ENCODE assay signal across 8 mouse cellular contexts in genomic region chr8:123805209-123805717, GRCm38 (mm10). TPM values are rescaled to one million over a fixed set of nuclear protein-coding genes. Genes with fewer than 3 reads are reported as not detected.
DNase-seq lines count a peak whose midpoint lies in the region; ATAC-seq and TF ChIP-seq lines count a peak whose summit lies in the region.

No protein-coding gene starts in this region.

- H3K27ac ChIP-seq in heart, embryonic 16.5 days (ENCODE audit: low read length), result no peak overlapping the region; the same call in 1 of the 2 replicates
- H3K27ac ChIP-seq in forebrain, embryonic 16.5 days (ENCODE audit: low read length), result peak overlapping the region; percentile 65
- peak overlapping the region; percentile 80 for H3K27ac ChIP-seq in liver, postnatal 0 days (ENCODE audit: low read depth)

- peaks cover 2% of the 10 kb centered on the region; the same call in 1 of the 2 replicates for H3K9me3 ChIP-seq in heart, embryonic 16.5 days (replicated peaks; ENCODE audit: control insufficient read depth, low read length)
- peaks cover 2% of the 10 kb centered on the region for H3K9me3 ChIP-seq in G1E (replicated peaks)
- no peaks in the 10 kb centered on the region for H3K9me3 ChIP-seq in forebrain, embryonic 16.5 days (ENCODE audit: control insufficient read depth, low read length)
- no peaks in the 10 kb centered on the region for H3K9me3 ChIP-seq in liver, postnatal 0 days (ENCODE audit: low read length)

- TF ChIP-seq EP300 in liver, postnatal 0 days (IDR thresholded peaks at IDR 0.05; ENCODE audit: low read depth), result no peak

- H3K9ac ChIP-seq in heart, embryonic 16.5 days (ENCODE audit: low read length), result peak overlapping the region; percentile 84
- H3K9ac ChIP-seq in forebrain, embryonic 16.5 days (replicated peaks; ENCODE audit: low read depth, low read length), result peak overlapping the region; percentile 87
- peak overlapping the region; percentile 85 for H3K9ac ChIP-seq in liver, postnatal 0 days (replicated peaks)

- ATAC-seq in heart, embryonic 16.5 days (replicated peaks; ENCODE audit: extremely low read depth, insufficient read depth, low FRiP score), result no peak; the same call in 1 of the 2 replicates
- no peak for ATAC-seq in G1E (ENCODE audit: extremely low read depth, insufficient number of reproducible peaks, low FRiP score, poor library complexity, severe bottlenecking)
- peak; percentile 21 for ATAC-seq in forebrain, embryonic 16.5 days
- ATAC-seq in liver, postnatal 0 days, result peak; percentile 8; the same call in 1 of the 2 replicates

- peak overlapping the region; percentile 65 for H3K4me2 ChIP-seq in heart, embryonic 16.5 days (ENCODE audit: low read depth, low read length)
- H3K4me2 ChIP-seq in forebrain, embryonic 16.5 days (ENCODE audit: low read length), result peak overlapping the region; percentile 84
- H3K4me2 ChIP-seq in liver, postnatal 0 days (ENCODE audit: low read depth, low read length), result peak overlapping the region; percentile 83

- DNase-seq in heart, postnatal 25 days (ENCODE audit: low spot score), result no peak
- DNase-seq in G1E (ENCODE audit: low spot score), result no peak
- no peak for DNase-seq in liver, postnatal 0 days
- no peak for DNase-seq in cerebellum, adult 11 months
- DNase-seq in left cerebral cortex, postnatal 4 days, result no peak
- no peak for DNase-seq in cerebellum, postnatal 10 days

- intact Hi-C loops in heart, postnatal 25 days (cut with DNase I), result no loop called here
- intact Hi-C loops in left cerebral cortex, postnatal 4 days (cut with DNase I), result no loop called here

- no peak for TF ChIP-seq CTCF in G1E (IDR thresholded peaks at IDR 0.05; ENCODE audit: low read depth, low read length)
- no peak for TF ChIP-seq CTCF in liver, postnatal 0 days (IDR thresholded peaks at IDR 0.05; ENCODE audit: low read depth)

- peaks cover 17% of the 10 kb centered on the region for H3K4me1 ChIP-seq in heart, embryonic 16.5 days (ENCODE audit: control insufficient read depth, insufficient read depth, low read length)
- H3K4me1 ChIP-seq in G1E (ENCODE audit: insufficient read depth, low read depth, low read length), result no peaks in the 10 kb centered on the region
- peaks cover 27% of the 10 kb centered on the region for H3K4me1 ChIP-seq in forebrain, embryonic 16.5 days (replicated peaks; ENCODE audit: control insufficient read depth, insufficient read depth, low read length)
- peaks cover 24% of the 10 kb centered on the region for H3K4me1 ChIP-seq in liver, postnatal 0 days (ENCODE audit: insufficient read depth)

- H3K27me3 ChIP-seq in heart, embryonic 16.5 days (ENCODE audit: control insufficient read depth, insufficient read depth, low read length), result no peaks in the 10 kb centered on the region
- peaks cover 19% of the 10 kb centered on the region; the same call in 1 of the 2 replicates for H3K27me3 ChIP-seq in G1E (ENCODE audit: insufficient read depth, low read length)
- H3K27me3 ChIP-seq in forebrain, embryonic 16.5 days (replicated peaks; ENCODE audit: control insufficient read depth, insufficient read depth, low read length), result no peaks in the 10 kb centered on the region
- H3K27me3 ChIP-seq in liver, postnatal 0 days (ENCODE audit: insufficient read depth, low read length), result no peaks in the 10 kb centered on the region

- WGBS in heart, embryonic 16.5 days, result 23% methylated on average over 15 of the region's 15 CpGs
- 13% methylated on average over 15 of the region's 15 CpGs for WGBS in forebrain, embryonic 16.5 days
- 22% methylated on average over 15 of the region's 15 CpGs for whole genome bisulfite sequencing in liver, postnatal 0 days (ENCODE audit: insufficient replicate concordance)

- no peaks in the 10 kb centered on the region for H3K36me3 ChIP-seq in heart, embryonic 16.5 days (ENCODE audit: control insufficient read depth, insufficient read depth)
- peaks cover 7% of the 10 kb centered on the region for H3K36me3 ChIP-seq in G1E (replicated peaks)
- no peaks in the 10 kb centered on the region for H3K36me3 ChIP-seq in forebrain, embryonic 16.5 days (ENCODE audit: control insufficient read depth, insufficient read depth)
- H3K36me3 ChIP-seq in liver, postnatal 0 days (replicated peaks; ENCODE audit: insufficient read depth, low read length), result no peaks in the 10 kb centered on the region

- H3K4me3 ChIP-seq in heart, embryonic 16.5 days (ENCODE audit: low read length), result peak overlapping the region; percentile 67
- peak overlapping the region; percentile 65; the same call in 1 of the 2 replicates for H3K4me3 ChIP-seq in G1E (ENCODE audit: low read depth, low read length)
- peak overlapping the region; percentile 80 for H3K4me3 ChIP-seq in forebrain, embryonic 16.5 days (replicated peaks; ENCODE audit: low read length)
- peak overlapping the region; percentile 79 for H3K4me3 ChIP-seq in liver, postnatal 0 days (ENCODE audit: low read depth, low read length)

RNA-seq across cellular contexts. Expression of gene Rab4a, which starts 0.5 kb away (rescaled TPM):
- polyA plus RNA-seq in heart, embryonic 16.5 days (2015; fragmentation: Nextera tagmentation; extraction: Ambion mirVana), result 28.6 and 32.2 TPM in 2 replicates
- total RNA-seq in heart, postnatal 25 days (2021), result 1 to 10 TPM; 8.2 to 8.7 TPM
- total RNA-seq in G1E (2014; fragmentation: Nextera tagmentation) (not detected in 2 replicates), G1E (2017) (4.0 and 5.3 TPM in 2 replicates)
- polyA plus RNA-seq in G1E (2012), result 1.2 and 1.7 TPM in 2 replicates
- polyA plus RNA-seq in forebrain, embryonic 16.5 days (2015; fragmentation: Nextera tagmentation; extraction: Ambion mirVana), result 82.6 and 83.8 TPM in 2 replicates
- 30.4 and 36.3 TPM in 2 replicates for polyA plus RNA-seq in liver, postnatal 0 days (2015; fragmentation: Nextera tagmentation; extraction: Ambion mirVana)
- total RNA-seq in left cerebral cortex, postnatal 4 days (2021), result 10 to 100 TPM; 61.7 to 68.4 TPM

RNA-seq across cellular contexts. Expression of gene Ccsap, which starts 54.7 kb away (rescaled TPM):
- polyA plus RNA-seq in heart, embryonic 16.5 days (2015; fragmentation: Nextera tagmentation; extraction: Ambion mirVana), result 2.3 and 2.7 TPM in 2 replicates
- total RNA-seq in heart, postnatal 25 days (2021), result 1 to 10 TPM; 1.3 to 1.6 TPM
- 13.3 and 16.3 TPM in 2 replicates for total RNA-seq in G1E (2014; fragmentation: Nextera tagmentation)
- total RNA-seq in G1E (2017), result 11.7 and 12.5 TPM in 2 replicates
- 9.4 and 10.3 TPM in 2 replicates for polyA plus RNA-seq in G1E (2012)
- polyA plus RNA-seq in forebrain, embryonic 16.5 days (2015; fragmentation: Nextera tagmentation; extraction: Ambion mirVana), result 6.6 and 7.0 TPM in 2 replicates
- polyA plus RNA-seq in liver, postnatal 0 days (2015; fragmentation: Nextera tagmentation; extraction: Ambion mirVana), result 1.2 and 1.5 TPM in 2 replicates
- 10 to 100 TPM; 21.5 to 25.8 TPM for total RNA-seq in left cerebral cortex, postnatal 4 days (2021)

Comparison
In these comparisons a context has a peak if more than half of its experiments do, and no peak if none do; other contexts are left out.
1. ATAC-seq: peak in forebrain, embryonic 16.5 days (single experiment) and liver, postnatal 0 days (single experiment); none in heart, embryonic 16.5 days (single experiment) and G1E (single experiment).
2. RNA of gene Rab4a, which starts 0.5 kb away (polyA plus RNA-seq): 82.6 to 83.8 TPM in forebrain, embryonic 16.5 days, 30.4 to 36.3 TPM in liver, postnatal 0 days and 28.6 to 32.2 TPM in heart, embryonic 16.5 days; 1.2 to 1.7 TPM in G1E; every median in the first group is over 10 times any median in the second.
3. Peak in every context shown above with its lines, with median percentiles within 50 percentile points of each other: H3K4me2 ChIP-seq, H3K4me3 ChIP-seq and H3K9ac ChIP-seq.